Mouse (Mus musculus) heart, adult 2 months (tissue): ENCODE results near the gene Taf6l.

Source experiments
- CTCF ChIP-seq: fragments of 200-600 bp; IDR thresholded peaks from 2 replicates; pipeline ENCODE4 v1.8.1; 2022; ENCODE audit warnings: antibody characterized with exemption, mild to moderate bottlenecking, moderate library complexity
- EP300 ChIP-seq: fragments of 200-500 bp; IDR thresholded peaks from 2 replicates; pipeline ENCODE4 v1.6.1; 2011; ENCODE audit warnings: low read depth, low read length, control low read depth; ENCODE audit not compliant: insufficient read depth
- POLR2A ChIP-seq: fragments of 200-500 bp; IDR thresholded peaks from 2 replicates; pipeline ENCODE4 v1.6.1; 2011; ENCODE audit warnings: mild to moderate bottlenecking, low read depth, low read length, control low read depth; ENCODE audit not compliant: insufficient read depth

DNA sequence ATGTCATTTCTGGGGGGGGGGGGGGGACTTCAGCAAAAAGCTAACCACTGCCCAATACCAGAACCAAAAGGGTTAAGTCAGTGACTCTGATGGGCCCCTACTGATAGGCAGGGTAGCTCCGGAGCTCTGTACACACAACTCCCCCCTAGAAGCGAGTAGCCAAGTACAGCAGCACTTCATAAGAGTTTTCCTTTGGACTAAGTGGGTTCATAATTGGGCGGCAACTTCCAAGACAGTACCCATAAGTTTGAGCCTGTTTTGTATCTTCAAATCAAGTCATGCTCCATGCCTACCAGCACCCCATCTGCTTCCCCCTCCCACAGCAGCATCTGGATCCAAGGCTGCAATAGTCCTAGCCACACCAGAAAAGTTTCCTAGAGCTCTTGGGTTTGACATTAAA is 30.6 kb downstream of the Taf6l start:
- TF ChIP-seq EP300: no peak
- no peak for TF ChIP-seq CTCF
- TF ChIP-seq POLR2A: no peak
